Mouse (Mus musculus): ENCODE measurements at regions not wholly inside any gene's neighbourhood (a gene's known extent, or its start where the extent isn't known, plus 50 kb on each side); places are given as distances from the start of the nearest gene placed in this dataset.

GRCm38 (mm10) chr9:115681841-115682240 lies 227.4 kb upstream of the Gadl1 start:
- H3K9ac ChIP-seq (ENCODE audit: low read length), result no peak overlapping the region
- ATAC-seq (ENCODE audit: low FRiP score, low TSS enrichment) (no peak), DNase-seq (ENCODE audit: low spot score) (no peak)

GRCm38 (mm10) chr9:115683951-115684350 lies 225.3 kb upstream of the Gadl1 start:
- no peak overlapping the region for H3K4me2 ChIP-seq (replicated peaks; ENCODE audit: low read depth)
- DNase-seq (ENCODE audit: low spot score), result no peak
- no peak for ATAC-seq (ENCODE audit: low FRiP score, low TSS enrichment)
- H3K4me3 ChIP-seq (ENCODE audit: low read depth, low read length), result no peak overlapping the region
- H3K36me3 ChIP-seq (ENCODE audit: control insufficient read depth, insufficient read depth, low read length), result no peaks in the 10 kb centered on the region
- H3K9ac ChIP-seq (ENCODE audit: low read length), result no peak overlapping the region
- TF ChIP-seq CTCF (IDR thresholded peaks at IDR 0.05; ENCODE audit: low read depth), result no peak
- TF ChIP-seq EP300 (optimal IDR thresholded peaks at IDR 0.05), result no peak
- no peaks in the 10 kb centered on the region for H3K9me3 ChIP-seq (ENCODE audit: control insufficient read depth, low read length)
- H3K27ac ChIP-seq (replicated peaks), result no peak overlapping the region
- H3K4me1 ChIP-seq (replicated peaks; ENCODE audit: control insufficient read depth, insufficient read depth), result no peaks in the 10 kb centered on the region
- no peaks in the 10 kb centered on the region for H3K27me3 ChIP-seq (ENCODE audit: control insufficient read depth, insufficient read depth, low read length)

More at GRCm38 (mm10) chr9:115681841-115682240, 227.4 kb upstream of the Gadl1 start:
- TF ChIP-seq EP300 (optimal IDR thresholded peaks at IDR 0.05) (no peak), CTCF (IDR thresholded peaks at IDR 0.05; ENCODE audit: low read depth) (no peak)
- H3K27ac ChIP-seq (replicated peaks), result no peak overlapping the region
- H3K36me3 ChIP-seq (ENCODE audit: control insufficient read depth, insufficient read depth, low read length), result no peaks in the 10 kb centered on the region
- 39% methylated on average over 9 of the region's 9 CpGs for WGBS
- H3K9me3 ChIP-seq (ENCODE audit: control insufficient read depth, low read length), result no peaks in the 10 kb centered on the region
- H3K4me3 ChIP-seq (ENCODE audit: low read depth, low read length), result no peak overlapping the region
- no peak overlapping the region for H3K4me2 ChIP-seq (replicated peaks; ENCODE audit: low read depth)
- H3K27me3 ChIP-seq (ENCODE audit: control insufficient read depth, insufficient read depth, low read length), result no peaks in the 10 kb centered on the region
- H3K4me1 ChIP-seq (replicated peaks; ENCODE audit: control insufficient read depth, insufficient read depth), result no peaks in the 10 kb centered on the region

- no peak for DNase-seq (ENCODE audit: low spot score)
- TF ChIP-seq EP300 (optimal IDR thresholded peaks at IDR 0.05) (no peak), CTCF (IDR thresholded peaks at IDR 0.05; ENCODE audit: low read depth) (no peak)
- Histone ChIP-seq H3K4me3 (ENCODE audit: low read depth, low read length) (no peak overlapping the region), H3K36me3 (ENCODE audit: control insufficient read depth, insufficient read depth, low read length) (no peaks in the 10 kb centered on the region), H3K9ac (ENCODE audit: low read length) (no peak overlapping the region), H3K9me3 (ENCODE audit: control insufficient read depth, low read length) (no peaks in the 10 kb centered on the region), H3K4me2 (replicated peaks; ENCODE audit: low read depth) (no peak overlapping the region), H3K4me1 (replicated peaks; ENCODE audit: control insufficient read depth, insufficient read depth) (no peaks in the 10 kb centered on the region), H3K27ac (replicated peaks) (no peak overlapping the region), H3K27me3 (ENCODE audit: control insufficient read depth, insufficient read depth, low read length) (no peaks in the 10 kb centered on the region)
- no peak for ATAC-seq (ENCODE audit: low FRiP score, low TSS enrichment)
- WGBS, result 67% methylated on average over 5 of the region's 5 CpGs
Measured at GRCm38 (mm10) chr9:115686605-115687004, 222.7 kb upstream of the Gadl1 start.

- DNase-seq (ENCODE audit: low spot score) (peak; percentile 25), ATAC-seq (ENCODE audit: low FRiP score, low TSS enrichment) (no peak)
- Histone ChIP-seq H3K9me3 (ENCODE audit: control insufficient read depth, low read length) (no peaks in the 10 kb centered on the region), H3K27me3 (ENCODE audit: control insufficient read depth, insufficient read depth, low read length) (no peaks in the 10 kb centered on the region), H3K36me3 (ENCODE audit: control insufficient read depth, insufficient read depth, low read length) (no peaks in the 10 kb centered on the region), H3K4me2 (replicated peaks; ENCODE audit: low read depth) (no peak overlapping the region), H3K4me1 (replicated peaks; ENCODE audit: control insufficient read depth, insufficient read depth) (no peaks in the 10 kb centered on the region), H3K4me3 (ENCODE audit: low read depth, low read length) (no peak overlapping the region), H3K27ac (replicated peaks) (no peak overlapping the region), H3K9ac (ENCODE audit: low read length) (no peak overlapping the region)
- TF ChIP-seq CTCF (IDR thresholded peaks at IDR 0.05; ENCODE audit: low read depth), result peak; percentile 55
- no peak for TF ChIP-seq EP300 (optimal IDR thresholded peaks at IDR 0.05)
- 37% methylated on average over 2 of the region's 2 CpGs for WGBS
Measured at GRCm38 (mm10) chr9:115692837-115693236, 216.4 kb upstream of the Gadl1 start.

- Histone ChIP-seq H3K9ac (ENCODE audit: low read length) (no peak overlapping the region), H3K4me3 (ENCODE audit: low read depth, low read length) (no peak overlapping the region), H3K4me1 (replicated peaks; ENCODE audit: control insufficient read depth, insufficient read depth) (no peaks in the 10 kb centered on the region), H3K4me2 (replicated peaks; ENCODE audit: low read depth) (no peak overlapping the region), H3K9me3 (ENCODE audit: control insufficient read depth, low read length) (no peaks in the 10 kb centered on the region), H3K36me3 (ENCODE audit: control insufficient read depth, insufficient read depth, low read length) (no peaks in the 10 kb centered on the region), H3K27me3 (ENCODE audit: control insufficient read depth, insufficient read depth, low read length) (no peaks in the 10 kb centered on the region), H3K27ac (replicated peaks) (no peak overlapping the region)
- ATAC-seq (ENCODE audit: low FRiP score, low TSS enrichment) (no peak), DNase-seq (ENCODE audit: low spot score) (no peak)
- TF ChIP-seq CTCF (IDR thresholded peaks at IDR 0.05; ENCODE audit: low read depth), result no peak
- no peak for TF ChIP-seq EP300 (optimal IDR thresholded peaks at IDR 0.05)
- 91% methylated on average over 7 of the region's 7 CpGs for WGBS
Measured at GRCm38 (mm10) chr9:115703791-115704190, 205.5 kb upstream of the Gadl1 start.

- Histone ChIP-seq H3K27ac (replicated peaks) (no peak overlapping the region), H3K4me1 (replicated peaks; ENCODE audit: control insufficient read depth, insufficient read depth) (no peaks in the 10 kb centered on the region), H3K9me3 (ENCODE audit: control insufficient read depth, low read length) (no peaks in the 10 kb centered on the region), H3K36me3 (ENCODE audit: control insufficient read depth, insufficient read depth, low read length) (no peaks in the 10 kb centered on the region), H3K9ac (ENCODE audit: low read length) (no peak overlapping the region), H3K27me3 (ENCODE audit: control insufficient read depth, insufficient read depth, low read length) (no peaks in the 10 kb centered on the region), H3K4me2 (replicated peaks; ENCODE audit: low read depth) (no peak overlapping the region), H3K4me3 (ENCODE audit: low read depth, low read length) (no peak overlapping the region)
- no peak; the same call in 1 of the 2 replicates for ATAC-seq (ENCODE audit: low FRiP score, low TSS enrichment)
- WGBS, result 35% methylated on average over 9 of the region's 9 CpGs
- peak; percentile 58 for DNase-seq (ENCODE audit: low spot score)
- TF ChIP-seq CTCF (IDR thresholded peaks at IDR 0.05; ENCODE audit: low read depth) (peak; percentile 89), EP300 (optimal IDR thresholded peaks at IDR 0.05) (no peak)
Measured at GRCm38 (mm10) chr9:115704249-115704648, 205.0 kb upstream of the Gadl1 start.

Data from stomach, postnatal 0 days (tissue).